ENCODE assay signal across 8 mouse cellular contexts in the genomic region with DNA sequence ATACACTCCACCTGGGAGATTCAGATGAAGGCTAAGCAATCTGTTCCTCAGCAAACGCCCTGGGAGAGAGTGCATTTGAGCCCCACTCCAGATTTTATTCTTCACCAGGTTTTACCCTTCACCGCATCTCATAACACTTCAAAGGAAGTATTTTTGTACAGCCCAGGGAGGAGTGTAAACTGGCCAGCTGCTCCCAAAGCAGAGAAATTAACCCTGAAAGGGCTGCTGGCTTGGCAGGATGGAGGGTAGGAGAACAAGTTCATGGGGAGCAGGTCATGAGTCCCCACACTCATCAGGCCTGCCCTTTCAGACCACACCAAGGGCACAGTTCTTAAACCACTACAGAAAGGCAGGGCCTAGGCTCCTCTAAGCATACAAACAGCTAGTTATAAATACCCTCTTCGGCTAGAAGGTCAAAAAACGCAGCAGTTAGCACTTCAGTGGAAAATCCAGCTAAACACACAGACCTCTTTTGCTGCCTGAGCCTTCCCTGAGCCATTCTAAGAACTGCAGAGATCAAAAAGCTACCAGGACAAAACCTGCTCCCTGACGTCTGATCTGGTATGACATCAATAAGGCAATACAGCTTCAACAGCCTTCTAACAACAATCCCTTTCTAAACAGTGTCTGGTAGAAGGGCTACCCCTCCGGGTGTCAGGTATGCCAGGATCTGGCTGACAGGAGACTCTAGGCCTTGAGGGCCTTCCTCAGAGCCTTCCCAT. TPM values are rescaled to one million over a fixed set of nuclear protein-coding genes. Genes with fewer than 3 reads are reported as not detected.
DNase-seq lines count a peak whose midpoint lies in the region; ATAC-seq and TF ChIP-seq lines count a peak whose summit lies in the region.

No protein-coding gene starts in this region.

- H3K36me3 ChIP-seq in thymus, adult 2 months (ENCODE audit: control insufficient read depth, insufficient read depth, low read length), result no peaks in the 10 kb centered on the region
- no peaks in the 10 kb centered on the region for H3K36me3 ChIP-seq in forebrain, embryonic 14.5 days (ENCODE audit: control insufficient read depth, insufficient read depth, low read length)
- H3K36me3 ChIP-seq in myocyte (ENCODE audit: control insufficient read depth, insufficient read depth), result no peaks in the 10 kb centered on the region

- H3K9ac ChIP-seq in forebrain, embryonic 14.5 days (ENCODE audit: low read length), result no peak overlapping the region

- 15% methylated on average over 6 of the region's 6 CpGs for WGBS in thymus, adult 2 months
- 13% methylated on average over 6 of the region's 6 CpGs for WGBS in forebrain, embryonic 14.5 days

- DNase-seq in thymus, postnatal 0 days (ENCODE audit: low spot score), result peak; percentile 65
- DNase-seq in thymus, adult 2 months, result no peak
- peak; percentile 74 for DNase-seq in forebrain, embryonic 14.5 days (ENCODE audit: low spot score)
- peak; percentile 48 for DNase-seq in left cerebral cortex, postnatal 4 days
- DNase-seq in urinary bladder, adult 2 months (ENCODE audit: low spot score), result no peak
- DNase-seq in layer of hippocampus, postnatal 36 days, result no peak

- no peak for TF ChIP-seq POLR2A in thymus, adult 2 months (IDR thresholded peaks at IDR 0.05; ENCODE audit: control insufficient read depth, extremely low read depth, insufficient read depth, low read length, poor library complexity)
- no peak for TF ChIP-seq POLR2A in myocyte (IDR thresholded peaks at IDR 0.05; ENCODE audit: insufficient read length, low read depth)

- peaks cover 35% of the 10 kb centered on the region for H3K4me1 ChIP-seq in thymus, adult 2 months (replicated peaks; ENCODE audit: control insufficient read depth, insufficient read depth, low read length)
- H3K4me1 ChIP-seq in forebrain, embryonic 14.5 days (ENCODE audit: control insufficient read depth, insufficient read depth, low read length), result peaks cover 26% of the 10 kb centered on the region

- no peaks in the 10 kb centered on the region for H3K27me3 ChIP-seq in thymus, adult 2 months (ENCODE audit: control insufficient read depth, insufficient read depth, low read length)
- no peaks in the 10 kb centered on the region for H3K27me3 ChIP-seq in forebrain, embryonic 14.5 days (replicated peaks; ENCODE audit: control insufficient read depth, insufficient read depth, low read length)
- H3K27me3 ChIP-seq in myocyte (ENCODE audit: control insufficient read depth, insufficient read depth, insufficient read length), result no peaks in the 10 kb centered on the region

- H3K9me3 ChIP-seq in forebrain, embryonic 14.5 days (replicated peaks; ENCODE audit: control insufficient read depth, low read length), result no peaks in the 10 kb centered on the region

- H3K4me2 ChIP-seq in forebrain, embryonic 14.5 days (ENCODE audit: low read length), result no peak overlapping the region
- peak overlapping the region; percentile 55 for H3K4me2 ChIP-seq in myocyte (ENCODE audit: low read depth)

- TF ChIP-seq CTCF in thymus, adult 2 months (IDR thresholded peaks at IDR 0.05; ENCODE audit: borderline replicate concordance, control insufficient read depth, extremely low read depth, insufficient read depth, low read length, poor library complexity), result no peak

- H3K4me3 ChIP-seq in thymus, adult 2 months (ENCODE audit: control insufficient read depth, insufficient read depth, low read length), result no peak overlapping the region
- no peak overlapping the region for H3K4me3 ChIP-seq in forebrain, embryonic 14.5 days (ENCODE audit: low read depth, low read length)
- H3K4me3 ChIP-seq in myocyte, result no peak overlapping the region

- ATAC-seq in forebrain, embryonic 14.5 days, result peak; percentile 64
- peak; percentile 8 for ATAC-seq in inflammation-experienced regulatory T-cells, adult 6 months

- no peak overlapping the region for H3ac ChIP-seq in myocyte (ENCODE audit: control insufficient read depth, insufficient read length)

- peaks cover 65% of the 10 kb centered on the region for H3K79me2 ChIP-seq in myocyte (ENCODE audit: control insufficient read depth, insufficient read depth)

- H3K27ac ChIP-seq in thymus, adult 2 months (ENCODE audit: control insufficient read depth, insufficient read depth, low read length), result no peak overlapping the region
- peak overlapping the region; percentile 16 for H3K27ac ChIP-seq in forebrain, embryonic 14.5 days (ENCODE audit: low read depth, low read length)

- intact Hi-C loops in left cerebral cortex, postnatal 4 days (cut with DNase I), result no loop called here

TF ChIP-seq in myocyte, 11 proteins besides CTCF, POLR2A, EP300 and RAD21:
- TF ChIP-seq POLR2AphosphoS2 (IDR thresholded peaks at IDR 0.05; ENCODE audit: insufficient read length, low read depth) (no peak), SRF (IDR thresholded peaks at IDR 0.05; ENCODE audit: control insufficient read depth, insufficient read length, low read depth) (no peak), CEBPB (IDR thresholded peaks at IDR 0.05; ENCODE audit: insufficient read depth, poor library complexity, severe bottlenecking) (no peak), REST (IDR thresholded peaks at IDR 0.05; ENCODE audit: insufficient read depth, insufficient read length) (no peak), TCF3 (IDR thresholded peaks at IDR 0.05; ENCODE audit: insufficient read length, low read depth) (no peak), MAX (IDR thresholded peaks at IDR 0.05; ENCODE audit: low read depth) (no peak), TCF12 (IDR thresholded peaks at IDR 0.05; ENCODE audit: insufficient read depth, poor library complexity, severe bottlenecking) (no peak), MYOD1 (IDR thresholded peaks at IDR 0.05; ENCODE audit: control insufficient read depth in 1 of 3, insufficient read length in 2 of 3, low read depth in 2 of 3) (peak in 1 of 3 experiments; percentile 45)

RNA-seq across cellular contexts. Expression of gene Znrf3, which starts 28.9 kb away (rescaled TPM):
- polyA plus RNA-seq in thymus, postnatal 0 days (2015; fragmentation: Nextera tagmentation; extraction: Ambion mirVana), result 7.4 and 10.9 TPM in 2 replicates
- polyA plus RNA-seq in thymus, adult 2 months (2012; rRNA removed), result 17.3 and 22.4 TPM in 2 replicates
- 4.9 and 5.8 TPM in 2 replicates for polyA plus RNA-seq in forebrain, embryonic 14.5 days (2014; fragmentation: Nextera tagmentation; extraction: Ambion mirVana)
- 10 to 100 TPM in 2 of 3 experiments, 1 to 10 TPM in 1; 3.3 to 19.8 (median 17.3) TPM for polyA plus RNA-seq in inflammation-experienced regulatory T-cells, adult 6 months (2017; shearing (Covaris generic))
- total RNA-seq in left cerebral cortex, postnatal 4 days (2021), result 10 to 100 TPM; 17.6 to 21.0 TPM
- 3.8 TPM for polyA plus RNA-seq in myocyte (2012; fragmentation: generic; extraction: Trizol)
- 5.3 and 10.1 TPM in 2 replicates for polyA plus RNA-seq in urinary bladder, adult 2 months (2012; rRNA removed)
- total RNA-seq in layer of hippocampus, postnatal 36 days (2021), result 10 to 100 TPM; 19.1 to 20.7 TPM

Comparison
In these comparisons a context has a peak if more than half of its experiments do, and no peak if none do; other contexts are left out.
1. DNase-seq: peak in thymus, postnatal 0 days (single experiment), forebrain, embryonic 14.5 days (single experiment) and left cerebral cortex, postnatal 4 days (single experiment); none in thymus, adult 2 months (single experiment), urinary bladder, adult 2 months (single experiment) and layer of hippocampus, postnatal 36 days (0 of 2).